Mouse (Mus musculus): ENCODE results near the gene Atp6v0a4. TPM values are rescaled to one million over a fixed set of nuclear protein-coding genes. Genes with fewer than 3 reads are reported as not detected.

The Atp6v0a4 gene
- polyA plus RNA-seq, 1 experiment from 2014 or later: not detected

DNA sequence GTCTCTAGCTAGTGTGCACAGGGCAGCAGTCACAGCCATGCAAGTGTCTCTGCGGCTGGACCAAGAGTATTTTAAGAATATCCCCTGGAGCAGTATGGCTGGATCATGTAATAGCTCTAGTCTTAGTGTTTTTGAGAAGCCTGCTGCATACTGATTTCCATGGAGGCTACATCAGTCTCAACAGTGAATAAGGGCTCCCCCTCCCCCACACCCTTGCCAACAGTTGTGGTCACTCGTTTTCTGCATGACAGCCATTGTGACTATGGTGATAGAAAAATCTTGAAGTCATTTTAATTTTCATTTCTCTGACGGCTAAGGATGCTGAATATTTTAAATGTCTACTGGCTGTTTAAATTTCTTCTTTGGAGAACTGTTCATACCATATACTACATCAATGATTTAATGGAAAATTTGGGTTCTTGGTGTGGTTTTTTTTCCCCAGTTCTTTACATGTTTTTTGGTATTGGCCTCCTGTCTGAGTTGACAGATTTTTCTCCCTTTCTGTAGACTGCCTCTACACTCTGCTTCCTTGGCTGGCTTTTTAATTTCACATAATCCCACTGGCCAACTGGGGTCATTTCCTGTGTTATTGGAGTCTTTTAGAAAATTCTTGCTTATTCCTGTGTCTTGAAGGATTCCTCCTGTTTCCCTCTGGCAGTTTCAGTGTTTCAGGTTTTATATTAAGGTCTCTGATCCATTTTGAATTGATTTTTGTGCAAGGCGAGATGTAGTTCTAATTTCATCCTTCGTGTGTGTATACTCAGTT is 91.4 kb downstream of the Atp6v0a4 start:
- Histone ChIP-seq H3K9ac (ENCODE audit: low read length) (no peak overlapping the region), H3K9me3 (ENCODE audit: control insufficient read depth, low read length) (no peaks in the 10 kb centered on the region), H3K27me3 (ENCODE audit: control insufficient read depth, insufficient read depth, low read length) (no peaks in the 10 kb centered on the region), H3K4me1 (ENCODE audit: control insufficient read depth, insufficient read depth, low read length) (peaks cover 11% of the 10 kb centered on the region), H3K36me3 (ENCODE audit: control insufficient read depth, insufficient read depth, low read length) (no peaks in the 10 kb centered on the region), H3K27ac (replicated peaks; ENCODE audit: low read depth, low read length) (no peak overlapping the region), H3K4me3 (ENCODE audit: low read depth, low read length) (no peak overlapping the region), H3K4me2 (ENCODE audit: low read depth, severe bottlenecking) (no peak overlapping the region)
- no peak for ATAC-seq (ENCODE audit: insufficient number of reproducible peaks, low FRiP score, low TSS enrichment, low read depth)
- 74% methylated on average over 5 of the region's 5 CpGs for WGBS
- no peak for DNase-seq (ENCODE audit: low spot score)

DNA sequence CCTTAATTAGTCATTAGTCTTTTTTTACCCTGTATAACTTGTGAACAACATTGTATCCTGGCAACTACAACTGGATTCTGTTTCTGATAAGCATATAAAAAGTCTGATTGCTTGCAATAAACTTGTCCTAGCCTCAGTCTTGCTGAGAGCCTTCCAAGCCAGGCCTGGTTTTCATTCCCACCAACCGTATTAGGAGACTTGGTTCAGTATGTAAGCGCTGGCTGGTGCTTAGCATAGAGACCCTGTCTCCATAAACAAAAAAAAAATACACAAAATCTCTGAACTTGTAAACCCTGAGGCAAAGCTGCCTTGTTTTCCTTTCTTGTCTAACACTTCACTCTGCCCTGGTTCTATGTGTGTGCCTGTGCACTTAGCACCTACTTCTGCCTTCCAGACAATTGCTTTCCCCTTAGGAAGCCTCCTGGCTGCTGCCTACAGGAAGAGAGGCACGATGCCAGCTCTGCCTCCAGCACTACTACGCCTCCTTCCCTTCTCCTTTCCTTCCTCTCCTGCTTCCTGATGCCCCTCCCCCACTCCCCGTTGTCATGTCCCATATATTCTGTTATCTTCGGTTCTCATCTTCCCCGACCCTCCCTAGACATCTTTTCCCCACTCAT is 92.4 kb downstream of the Atp6v0a4 start:
- H3K4me3 ChIP-seq (ENCODE audit: low read depth, low read length): no peak overlapping the region
- no peaks in the 10 kb centered on the region for H3K36me3 ChIP-seq (ENCODE audit: control insufficient read depth, insufficient read depth, low read length)
- ATAC-seq (ENCODE audit: insufficient number of reproducible peaks, low FRiP score, low TSS enrichment, low read depth): no peak
- H3K9ac ChIP-seq (ENCODE audit: low read length): no peak overlapping the region
- peaks cover 11% of the 10 kb centered on the region for H3K4me1 ChIP-seq (ENCODE audit: control insufficient read depth, insufficient read depth, low read length)
- H3K9me3 ChIP-seq (ENCODE audit: control insufficient read depth, low read length): no peaks in the 10 kb centered on the region
- no peak for DNase-seq (ENCODE audit: low spot score)
- H3K4me2 ChIP-seq (ENCODE audit: low read depth, severe bottlenecking): no peak overlapping the region
- WGBS: 42% methylated on average over 7 of the region's 7 CpGs
- no peak overlapping the region for H3K27ac ChIP-seq (replicated peaks; ENCODE audit: low read depth, low read length)
- no peaks in the 10 kb centered on the region for H3K27me3 ChIP-seq (ENCODE audit: control insufficient read depth, insufficient read depth, low read length)

DNA sequence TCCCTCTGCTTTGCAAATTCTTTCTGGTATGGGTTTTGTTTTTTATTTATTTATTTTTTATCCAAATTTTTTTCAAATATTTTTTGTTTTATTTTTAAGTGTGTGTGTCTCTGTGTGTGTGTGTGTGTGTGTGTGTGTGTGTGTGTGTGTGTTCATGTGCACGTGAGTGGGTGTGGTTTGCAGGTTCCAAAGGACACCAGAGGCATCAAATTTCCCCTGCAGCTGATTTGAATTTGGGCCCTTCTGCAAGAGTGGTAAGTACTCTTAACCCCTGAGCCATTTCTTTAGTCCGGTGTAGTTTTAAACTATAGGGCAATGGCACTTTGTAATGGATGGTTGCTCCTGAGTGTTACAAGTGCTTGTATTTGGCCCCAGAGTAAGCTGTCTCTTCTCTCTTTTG is 96.2 kb downstream of the Atp6v0a4 start:
- Histone ChIP-seq H3K4me3 (ENCODE audit: low read depth, low read length) (no peak overlapping the region), H3K9me3 (ENCODE audit: control insufficient read depth, low read length) (no peaks in the 10 kb centered on the region), H3K4me1 (ENCODE audit: control insufficient read depth, insufficient read depth, low read length) (peaks cover 11% of the 10 kb centered on the region), H3K36me3 (ENCODE audit: control insufficient read depth, insufficient read depth, low read length) (no peaks in the 10 kb centered on the region), H3K27ac (replicated peaks; ENCODE audit: low read depth, low read length) (no peak overlapping the region), H3K4me2 (ENCODE audit: low read depth, severe bottlenecking) (no peak overlapping the region), H3K9ac (ENCODE audit: low read length) (no peak overlapping the region), H3K27me3 (ENCODE audit: control insufficient read depth, insufficient read depth, low read length) (no peaks in the 10 kb centered on the region)
- 27% methylated on average over 2 of the region's 2 CpGs for WGBS
- no peak for DNase-seq (ENCODE audit: low spot score)
- ATAC-seq (ENCODE audit: insufficient number of reproducible peaks, low FRiP score, low TSS enrichment, low read depth): no peak

DNA sequence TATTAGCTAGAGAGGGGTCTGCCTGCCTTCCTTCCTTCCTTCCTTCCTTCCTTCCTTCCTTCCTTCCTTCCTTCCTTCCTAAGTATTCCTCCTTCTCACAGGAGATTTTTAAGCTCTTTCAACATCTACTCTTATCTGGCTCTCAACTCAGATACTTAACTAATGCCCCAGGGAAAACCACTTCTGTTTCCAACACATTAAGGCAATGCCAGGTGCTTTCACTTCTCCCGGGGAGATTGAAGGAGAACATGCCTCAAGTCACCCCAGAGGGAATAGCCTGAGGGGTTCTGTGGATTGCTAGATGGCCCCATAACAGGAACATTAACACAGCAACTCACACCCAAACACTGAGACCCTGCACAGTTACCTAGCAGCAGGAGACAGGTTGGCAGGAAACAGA is 96.6 kb downstream of the Atp6v0a4 start:
- Histone ChIP-seq H3K36me3 (ENCODE audit: control insufficient read depth, insufficient read depth, low read length) (no peaks in the 10 kb centered on the region), H3K4me3 (ENCODE audit: low read depth, low read length) (no peak overlapping the region), H3K9me3 (ENCODE audit: control insufficient read depth, low read length) (no peaks in the 10 kb centered on the region), H3K27ac (replicated peaks; ENCODE audit: low read depth, low read length) (no peak overlapping the region), H3K27me3 (ENCODE audit: control insufficient read depth, insufficient read depth, low read length) (no peaks in the 10 kb centered on the region), H3K4me2 (ENCODE audit: low read depth, severe bottlenecking) (no peak overlapping the region), H3K4me1 (ENCODE audit: control insufficient read depth, insufficient read depth, low read length) (peaks cover 9% of the 10 kb centered on the region), H3K9ac (ENCODE audit: low read length) (no peak overlapping the region)
- ATAC-seq (ENCODE audit: insufficient number of reproducible peaks, low FRiP score, low TSS enrichment, low read depth) (no peak), DNase-seq (ENCODE audit: low spot score) (no peak)
- WGBS: 16% methylated on average over 1 of the region's 1 CpGs

DNA sequence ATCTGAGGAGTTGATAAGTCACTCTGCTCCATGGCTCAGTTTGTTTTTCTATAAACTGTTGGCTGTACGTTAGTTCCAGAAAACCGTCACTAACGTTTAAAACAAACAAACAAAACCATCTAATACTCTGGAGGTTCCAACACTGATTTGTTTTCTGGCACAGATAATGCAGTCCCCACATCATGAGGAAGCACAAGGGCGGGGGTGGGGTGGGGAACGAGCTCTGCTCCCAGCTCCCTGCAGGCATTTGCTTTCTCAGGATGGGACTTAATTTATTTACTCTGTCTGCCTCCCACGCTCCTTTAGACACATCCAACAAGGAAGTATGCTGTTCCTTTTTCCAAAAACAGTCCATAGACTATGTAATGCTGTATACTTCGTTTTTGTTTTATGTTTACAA is 101.1 kb downstream of the Atp6v0a4 start:
- ATAC-seq (ENCODE audit: insufficient number of reproducible peaks, low FRiP score, low TSS enrichment, low read depth): no peak
- H3K4me3 ChIP-seq (ENCODE audit: low read depth, low read length): no peak overlapping the region
- no peak overlapping the region for H3K4me2 ChIP-seq (ENCODE audit: low read depth, severe bottlenecking)
- no peak overlapping the region for H3K9ac ChIP-seq (ENCODE audit: low read length)
- H3K4me1 ChIP-seq (ENCODE audit: control insufficient read depth, insufficient read depth, low read length): no peaks in the 10 kb centered on the region
- no peaks in the 10 kb centered on the region for H3K9me3 ChIP-seq (ENCODE audit: control insufficient read depth, low read length)
- H3K36me3 ChIP-seq (ENCODE audit: control insufficient read depth, insufficient read depth, low read length): no peaks in the 10 kb centered on the region
- 48% methylated on average over 7 of the region's 7 CpGs for WGBS
- no peaks in the 10 kb centered on the region for H3K27me3 ChIP-seq (ENCODE audit: control insufficient read depth, insufficient read depth, low read length)
- DNase-seq (ENCODE audit: low spot score): no peak
- no peak overlapping the region for H3K27ac ChIP-seq (replicated peaks; ENCODE audit: low read depth, low read length)

DNA sequence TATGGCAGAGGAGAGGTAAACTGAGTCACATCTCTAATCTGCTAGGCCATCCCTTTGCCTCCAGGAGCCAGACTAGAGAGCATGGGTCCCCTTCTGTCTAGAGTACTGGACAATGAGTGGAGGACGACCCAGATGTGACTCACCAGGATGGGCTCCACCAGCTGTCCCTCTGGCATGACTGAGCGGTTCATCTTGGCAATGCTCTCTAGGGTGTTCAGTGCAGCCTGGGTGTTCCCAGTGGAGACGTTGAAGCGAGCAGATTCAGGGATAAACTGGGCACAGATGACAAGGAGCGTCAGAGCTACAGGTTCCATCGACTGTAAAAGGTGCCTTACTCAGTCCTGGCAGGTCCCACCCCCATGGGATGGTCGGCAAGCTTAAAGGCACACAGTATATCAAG is 103.0 kb downstream of the Atp6v0a4 start:
- WGBS: 90% methylated on average over 7 of the region's 7 CpGs
- DNase-seq (ENCODE audit: low spot score): no peak
- no peak overlapping the region for H3K27ac ChIP-seq (replicated peaks; ENCODE audit: low read depth, low read length)
- H3K4me1 ChIP-seq (ENCODE audit: control insufficient read depth, insufficient read depth, low read length): no peaks in the 10 kb centered on the region
- H3K9ac ChIP-seq (ENCODE audit: low read length): no peak overlapping the region
- H3K4me2 ChIP-seq (ENCODE audit: low read depth, severe bottlenecking): no peak overlapping the region
- ATAC-seq (ENCODE audit: insufficient number of reproducible peaks, low FRiP score, low TSS enrichment, low read depth): no peak
- no peak overlapping the region for H3K4me3 ChIP-seq (ENCODE audit: low read depth, low read length)
- H3K9me3 ChIP-seq (ENCODE audit: control insufficient read depth, low read length): no peaks in the 10 kb centered on the region
- H3K27me3 ChIP-seq (ENCODE audit: control insufficient read depth, insufficient read depth, low read length): no peaks in the 10 kb centered on the region
- no peaks in the 10 kb centered on the region for H3K36me3 ChIP-seq (ENCODE audit: control insufficient read depth, insufficient read depth, low read length)

DNA sequence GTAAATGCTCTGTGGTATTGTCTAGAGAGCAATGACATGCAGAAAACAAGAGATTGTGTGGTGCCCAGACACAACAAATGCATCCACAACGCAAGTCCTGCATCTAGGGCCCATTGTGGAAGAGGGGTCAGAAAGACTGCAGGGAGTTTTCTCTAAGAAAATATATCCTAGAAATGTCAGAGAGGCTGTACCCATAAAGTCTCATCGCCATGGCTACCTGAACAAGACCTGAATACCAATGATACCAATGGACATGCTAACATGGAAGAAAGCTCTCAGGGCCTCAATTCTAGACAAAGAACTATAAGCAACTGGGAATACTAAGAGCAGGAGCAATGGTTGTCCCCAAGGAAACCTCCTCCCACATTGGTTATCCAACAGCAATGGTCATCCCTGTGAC is 111.6 kb downstream of the Atp6v0a4 start:
- Histone ChIP-seq H3K4me2 (ENCODE audit: low read depth, severe bottlenecking) (no peak overlapping the region), H3K4me3 (ENCODE audit: low read depth, low read length) (no peak overlapping the region), H3K9me3 (ENCODE audit: control insufficient read depth, low read length) (no peaks in the 10 kb centered on the region), H3K27ac (replicated peaks; ENCODE audit: low read depth, low read length) (no peak overlapping the region), H3K9ac (ENCODE audit: low read length) (no peak overlapping the region), H3K27me3 (ENCODE audit: control insufficient read depth, insufficient read depth, low read length) (no peaks in the 10 kb centered on the region), H3K4me1 (ENCODE audit: control insufficient read depth, insufficient read depth, low read length) (no peaks in the 10 kb centered on the region), H3K36me3 (ENCODE audit: control insufficient read depth, insufficient read depth, low read length) (no peaks in the 10 kb centered on the region)
- no peak for ATAC-seq (ENCODE audit: insufficient number of reproducible peaks, low FRiP score, low TSS enrichment, low read depth)
- DNase-seq (ENCODE audit: low spot score): peak; percentile 9
- 86% methylated on average over 2 of the region's 2 CpGs for WGBS

DNA sequence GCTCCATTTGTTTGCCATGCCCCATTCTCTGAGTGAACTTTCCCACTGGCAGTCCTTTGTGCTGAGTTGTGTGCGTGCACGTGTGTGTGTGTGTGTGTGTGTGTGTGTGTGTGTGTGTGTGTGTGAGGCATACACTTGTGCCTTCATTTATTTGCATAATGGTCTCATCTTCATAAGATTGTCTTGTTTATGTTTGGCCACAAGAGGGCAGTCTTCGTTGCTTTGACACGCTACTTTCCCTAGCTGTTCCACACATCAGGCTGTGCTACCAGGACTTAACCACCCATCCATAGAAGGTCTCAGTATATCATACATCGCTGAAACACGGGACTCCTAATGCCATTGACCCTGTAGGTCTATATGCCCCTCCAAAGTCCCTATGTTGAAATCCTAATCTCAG is 116.9 kb downstream of the Atp6v0a4 start:
- Histone ChIP-seq H3K27me3 (ENCODE audit: control insufficient read depth, insufficient read depth, low read length) (no peaks in the 10 kb centered on the region), H3K9ac (ENCODE audit: low read length) (no peak overlapping the region), H3K4me1 (ENCODE audit: control insufficient read depth, insufficient read depth, low read length) (no peaks in the 10 kb centered on the region), H3K27ac (replicated peaks; ENCODE audit: low read depth, low read length) (no peak overlapping the region), H3K9me3 (ENCODE audit: control insufficient read depth, low read length) (no peaks in the 10 kb centered on the region), H3K4me2 (ENCODE audit: low read depth, severe bottlenecking) (no peak overlapping the region), H3K36me3 (ENCODE audit: control insufficient read depth, insufficient read depth, low read length) (no peaks in the 10 kb centered on the region), H3K4me3 (ENCODE audit: low read depth, low read length) (no peak overlapping the region)
- ATAC-seq (ENCODE audit: insufficient number of reproducible peaks, low FRiP score, low TSS enrichment, low read depth) (no peak), DNase-seq (ENCODE audit: low spot score) (peak; percentile 64)
- 13% methylated on average over 6 of the region's 6 CpGs for WGBS
